8 mouse cellular contexts compared by ENCODE assay signal in genomic region chr12:17690564-17691281, GRCm38 (mm10). TPM values are rescaled to one million over a fixed set of nuclear protein-coding genes. Genes with fewer than 3 reads are reported as not detected.
DNase-seq lines count a peak whose midpoint lies in the region; ATAC-seq and TF ChIP-seq lines count a peak whose summit lies in the region.

Gene Hpcal1, plus strand, starts transcription at chr12:17690856.

- H3K27ac ChIP-seq in embryonic facial prominence, embryonic 13.5 days = peak within 1 kb of the TSS; percentile 57
- H3K27ac ChIP-seq in kidney, adult 2 months (ENCODE audit: insufficient read depth, low read depth, low read length) = peak within 1 kb of the TSS; percentile 78
- no peak within 1 kb of the TSS for H3K27ac ChIP-seq in limb, embryonic 11.5 days (replicated peaks; ENCODE audit: low read depth, low read length)
- H3K27ac ChIP-seq in midbrain, embryonic 13.5 days = peak within 1 kb of the TSS; percentile 65
- H3K27ac ChIP-seq in small intestine, adult 2 months (ENCODE audit: insufficient read depth, low read depth, low read length) = peak within 1 kb of the TSS; percentile 70

- H3K4me3 ChIP-seq in embryonic facial prominence, embryonic 13.5 days = peak within 1 kb of the TSS; percentile 81
- peak within 1 kb of the TSS; percentile 97 for H3K4me3 ChIP-seq in kidney, adult 2 months (ENCODE audit: insufficient read depth, low read depth, low read length)
- peak within 1 kb of the TSS; percentile 77 for H3K4me3 ChIP-seq in limb, embryonic 11.5 days (ENCODE audit: low read depth, low read length)
- peak within 1 kb of the TSS; percentile 75 for H3K4me3 ChIP-seq in midbrain, embryonic 13.5 days (replicated peaks)
- H3K4me3 ChIP-seq in small intestine, adult 2 months (ENCODE audit: low read depth, low read length) = peak within 1 kb of the TSS; percentile 80

- peak within 1 kb of the TSS; percentile 82 for H3K9ac ChIP-seq in embryonic facial prominence, embryonic 13.5 days
- peak within 1 kb of the TSS; percentile 69 for H3K9ac ChIP-seq in limb, embryonic 11.5 days (ENCODE audit: low read length)
- H3K9ac ChIP-seq in midbrain, embryonic 13.5 days (replicated peaks) = peak within 1 kb of the TSS; percentile 81

- H3K9me3 ChIP-seq in embryonic facial prominence, embryonic 13.5 days = no peaks in the 10 kb centered on the region
- H3K9me3 ChIP-seq in limb, embryonic 11.5 days (ENCODE audit: control insufficient read depth, low read length) = no peaks in the 10 kb centered on the region
- no peaks in the 10 kb centered on the region for H3K9me3 ChIP-seq in midbrain, embryonic 13.5 days

- H3K27me3 ChIP-seq in embryonic facial prominence, embryonic 13.5 days = no peaks in the 10 kb centered on the region
- H3K27me3 ChIP-seq in kidney, adult 2 months (replicated peaks; ENCODE audit: control insufficient read depth, insufficient read depth, low read length) = no peaks in the 10 kb centered on the region
- H3K27me3 ChIP-seq in limb, embryonic 11.5 days (ENCODE audit: control insufficient read depth, insufficient read depth, low read length) = no peaks in the 10 kb centered on the region
- H3K27me3 ChIP-seq in midbrain, embryonic 13.5 days = 0 out of 2 replicates have a peak, but pooled peaks cover 3% of the 10 kb centered on the region
- H3K27me3 ChIP-seq in small intestine, adult 2 months (ENCODE audit: control insufficient read depth, insufficient read depth, low read length) = no peaks in the 10 kb centered on the region

- WGBS in embryonic facial prominence, embryonic 13.5 days = under 1% methylated on average over 58 of the region's 72 CpGs
- under 1% methylated on average over 72 of the region's 72 CpGs for WGBS in kidney, adult 2 months
- under 1% methylated on average over 71 of the region's 72 CpGs for WGBS in limb, embryonic 11.5 days
- 0% methylated on average over 66 of the region's 72 CpGs for WGBS in midbrain, embryonic 13.5 days
- WGBS in small intestine, adult 2 months = under 1% methylated on average over 72 of the region's 72 CpGs

- H3K4me2 ChIP-seq in embryonic facial prominence, embryonic 13.5 days = peak within 1 kb of the TSS; percentile 94
- peak within 1 kb of the TSS; percentile 93 for H3K4me2 ChIP-seq in limb, embryonic 11.5 days (ENCODE audit: low read depth, severe bottlenecking)
- peak within 1 kb of the TSS; percentile 95 for H3K4me2 ChIP-seq in midbrain, embryonic 13.5 days (replicated peaks)

- peaks cover 40% of the 10 kb centered on the region for H3K4me1 ChIP-seq in embryonic facial prominence, embryonic 13.5 days
- H3K4me1 ChIP-seq in kidney, adult 2 months (ENCODE audit: control insufficient read depth, insufficient read depth, low read length) = peaks cover 23% of the 10 kb centered on the region
- peaks cover 17% of the 10 kb centered on the region for H3K4me1 ChIP-seq in limb, embryonic 11.5 days (ENCODE audit: control insufficient read depth, insufficient read depth, low read length)
- H3K4me1 ChIP-seq in midbrain, embryonic 13.5 days (replicated peaks) = peaks cover 32% of the 10 kb centered on the region
- H3K4me1 ChIP-seq in small intestine, adult 2 months (ENCODE audit: control insufficient read depth, insufficient read depth, insufficient read length, low read length) = peaks cover 29% of the 10 kb centered on the region; the same call in 1 of the 2 replicates

- TF ChIP-seq POLR2A in kidney, adult 2 months (IDR thresholded peaks at IDR 0.05; ENCODE audit: low read depth, low read length) = peak; percentile 43
- peak; percentile 93 for TF ChIP-seq POLR2A in small intestine, adult 2 months (IDR thresholded peaks at IDR 0.05; ENCODE audit: low read depth, low read length)

- DNase-seq in 3134 (ENCODE audit: extremely low read depth, insufficient read length, low spot score) = peak; percentile 89
- peak; percentile 94 for DNase-seq in adrenal gland, postnatal 4 days (ENCODE audit: low spot score in 2 of 2)
- DNase-seq in heart, adult 18-20 months = peak; percentile 95 to 98
- DNase-seq in kidney, adult 2 months = peak; percentile 98
- DNase-seq in limb, embryonic 11.5 days (ENCODE audit: low spot score) = peak; percentile 97

- no peaks in the 10 kb centered on the region for H3K36me3 ChIP-seq in embryonic facial prominence, embryonic 13.5 days
- H3K36me3 ChIP-seq in kidney, adult 2 months (ENCODE audit: control insufficient read depth, insufficient read depth, low read length) = no peaks in the 10 kb centered on the region
- no peaks in the 10 kb centered on the region for H3K36me3 ChIP-seq in limb, embryonic 11.5 days (ENCODE audit: control insufficient read depth, insufficient read depth, low read length)
- no peaks in the 10 kb centered on the region for H3K36me3 ChIP-seq in midbrain, embryonic 13.5 days
- no peaks in the 10 kb centered on the region for H3K36me3 ChIP-seq in small intestine, adult 2 months (ENCODE audit: control insufficient read depth, insufficient read depth, low read length)

- peak; percentile 87 for ATAC-seq in embryonic facial prominence, embryonic 13.5 days (ENCODE audit: insufficient number of reproducible peaks, insufficient read depth, low FRiP score, low TSS enrichment, low read depth)
- peak; percentile 91 for ATAC-seq in limb, embryonic 11.5 days (ENCODE audit: insufficient number of reproducible peaks, low FRiP score, low TSS enrichment, low read depth)
- ATAC-seq in midbrain, embryonic 13.5 days = peak; percentile 92

- no peak for TF ChIP-seq CTCF in kidney, adult 2 months (conservative IDR thresholded peaks at IDR 0.05; ENCODE audit: insufficient read depth, insufficient read length, low read depth, low read length)
- TF ChIP-seq CTCF in small intestine, adult 2 months (IDR thresholded peaks at IDR 0.05; ENCODE audit: extremely low read depth, insufficient read length, insufficient replicate concordance, low read depth, low read length) = no peak

RNA-seq across cellular contexts. Expression of gene Hpcal1, which starts in this region (rescaled TPM):
- total RNA-seq in adrenal gland, postnatal 4 days (2021) = 10 to 100 TPM; 30.1 to 34.5 TPM
- 51.4 and 57.6 TPM in 2 replicates for polyA plus RNA-seq in embryonic facial prominence, embryonic 13.5 days (2015; fragmentation: Nextera tagmentation; extraction: Ambion mirVana)
- total RNA-seq in heart, adult 18-20 months (2021) = 10 to 100 TPM; 18.7 to 20.6 TPM
- polyA plus RNA-seq in kidney, adult 2 months (2012; rRNA removed) = 128 and 144 TPM in 2 replicates
- 29.5 and 31.1 TPM in 2 replicates for polyA plus RNA-seq in limb, embryonic 11.5 days (2014; fragmentation: Nextera tagmentation; extraction: Ambion mirVana)
- polyA plus RNA-seq in midbrain, embryonic 13.5 days (2015; fragmentation: Nextera tagmentation; extraction: Ambion mirVana) = 50.7 and 55.3 TPM in 2 replicates
- 35.9 and 63.4 TPM in 2 replicates for polyA plus RNA-seq in small intestine, adult 2 months (2012; rRNA removed)
